Mouse (Mus musculus): ENCODE results near the gene Tnfrsf1a. TPM values are rescaled to one million over a fixed set of nuclear protein-coding genes. Genes with fewer than 3 reads are reported as not detected.

The Tnfrsf1a gene
- polyA plus RNA-seq, 1 experiment from 2014 or later = 24.0 TPM

GRCm38 (mm10) chr6:125353655-125354054, 4.5 kb downstream of the Tnfrsf1a start:
- Histone ChIP-seq H3K4me1 (replicated peaks; ENCODE audit: control insufficient read depth, insufficient read depth, low read length) (peaks cover 23% of the 10 kb centered on the region; the same call in 1 of the 2 replicates), H3K4me2 (ENCODE audit: low read depth, low read length, severe bottlenecking) (no peak overlapping the region), H3K9ac (ENCODE audit: low read length) (no peak overlapping the region), H3K27me3 (ENCODE audit: control insufficient read depth, insufficient read depth, low read length) (0 out of 2 replicates have a peak, but pooled peaks cover 3% of the 10 kb centered on the region), H3K27ac (ENCODE audit: low read depth, low read length) (no peak overlapping the region), H3K4me3 (ENCODE audit: low read depth, low read length) (no peak overlapping the region), H3K9me3 (ENCODE audit: control insufficient read depth, low read length) (no peaks in the 10 kb centered on the region), H3K36me3 (ENCODE audit: control insufficient read depth, insufficient read depth, low read length) (no peaks in the 10 kb centered on the region)
- ATAC-seq (replicated peaks; ENCODE audit: low FRiP score) (no peak), DNase-seq (ENCODE audit: low spot score) (no peak)
- 84% methylated on average over 4 of the region's 4 CpGs for WGBS

- Histone ChIP-seq H3K4me1 (replicated peaks; ENCODE audit: control insufficient read depth, insufficient read depth, low read length) (peaks cover 19% of the 10 kb centered on the region; the same call in 1 of the 2 replicates), H3K4me3 (ENCODE audit: low read depth, low read length) (no peak overlapping the region), H3K9me3 (ENCODE audit: control insufficient read depth, low read length) (no peaks in the 10 kb centered on the region), H3K27ac (ENCODE audit: low read depth, low read length) (no peak overlapping the region), H3K4me2 (ENCODE audit: low read depth, low read length, severe bottlenecking) (no peak overlapping the region), H3K9ac (ENCODE audit: low read length) (no peak overlapping the region), H3K36me3 (ENCODE audit: control insufficient read depth, insufficient read depth, low read length) (no peaks in the 10 kb centered on the region), H3K27me3 (ENCODE audit: control insufficient read depth, insufficient read depth, low read length) (no peaks in the 10 kb centered on the region)
- 15% methylated on average over 14 of the region's 14 CpGs for WGBS
- ATAC-seq (replicated peaks; ENCODE audit: low FRiP score) = no peak
- DNase-seq (ENCODE audit: low spot score) = no peak
These were observed 5.4 kb downstream of the Tnfrsf1a start for GRCm38 (mm10) chr6:125354352-125355151.

- no peaks in the 10 kb centered on the region; the same call in 1 of the 2 replicates for H3K27me3 ChIP-seq (ENCODE audit: control insufficient read depth, insufficient read depth, low read length)
- H3K4me2 ChIP-seq (ENCODE audit: low read depth, low read length, severe bottlenecking) = no peak overlapping the region
- WGBS = 7% methylated on average over 10 of the region's 10 CpGs
- no peak overlapping the region for H3K4me3 ChIP-seq (ENCODE audit: low read depth, low read length)
- no peaks in the 10 kb centered on the region for H3K36me3 ChIP-seq (ENCODE audit: control insufficient read depth, insufficient read depth, low read length)
- peaks cover 17% of the 10 kb centered on the region; the same call in 1 of the 2 replicates for H3K4me1 ChIP-seq (replicated peaks; ENCODE audit: control insufficient read depth, insufficient read depth, low read length)
- H3K9me3 ChIP-seq (ENCODE audit: control insufficient read depth, low read length) = no peaks in the 10 kb centered on the region
- H3K27ac ChIP-seq (ENCODE audit: low read depth, low read length) = no peak overlapping the region
- ATAC-seq (replicated peaks; ENCODE audit: low FRiP score) (no peak), DNase-seq (ENCODE audit: low spot score) (no peak)
- H3K9ac ChIP-seq (ENCODE audit: low read length) = no peak overlapping the region
These were observed 6.1 kb downstream of the Tnfrsf1a start for GRCm38 (mm10) chr6:125355197-125355741.

- no peak for ATAC-seq (replicated peaks; ENCODE audit: low FRiP score)
- H3K36me3 ChIP-seq (ENCODE audit: control insufficient read depth, insufficient read depth, low read length) = no peaks in the 10 kb centered on the region
- peaks cover 8% of the 10 kb centered on the region; the same call in 1 of the 2 replicates for H3K27me3 ChIP-seq (ENCODE audit: control insufficient read depth, insufficient read depth, low read length)
- H3K4me1 ChIP-seq (replicated peaks; ENCODE audit: control insufficient read depth, insufficient read depth, low read length) = peaks cover 12% of the 10 kb centered on the region; the same call in 1 of the 2 replicates
- 49% methylated on average over 8 of the region's 8 CpGs for WGBS
- H3K4me3 ChIP-seq (ENCODE audit: low read depth, low read length) = no peak overlapping the region
- no peaks in the 10 kb centered on the region for H3K9me3 ChIP-seq (ENCODE audit: control insufficient read depth, low read length)
- no peak overlapping the region for H3K9ac ChIP-seq (ENCODE audit: low read length)
- H3K27ac ChIP-seq (ENCODE audit: low read depth, low read length) = no peak overlapping the region
- H3K4me2 ChIP-seq (ENCODE audit: low read depth, low read length, severe bottlenecking) = no peak overlapping the region
- DNase-seq (ENCODE audit: low spot score) = no peak
These were observed 7.1 kb downstream of the Tnfrsf1a start for GRCm38 (mm10) chr6:125356264-125356663.

- H3K27me3 ChIP-seq (ENCODE audit: control insufficient read depth, insufficient read depth, low read length) = peaks cover 10% of the 10 kb centered on the region
- WGBS = 91% methylated on average over 15 of the region's 15 CpGs
These were observed 8.2 kb downstream of the Tnfrsf1a start for GRCm38 (mm10) chr6:125357334-125357733.

GRCm38 (mm10) chr6:125359999-125360398, 10.8 kb downstream of the Tnfrsf1a start:
- WGBS = 53% methylated on average over 9 of the region's 9 CpGs
- no peak for ATAC-seq (replicated peaks; ENCODE audit: low FRiP score)
- Histone ChIP-seq H3K9ac (ENCODE audit: low read length) (no peak overlapping the region), H3K9me3 (ENCODE audit: control insufficient read depth, low read length) (no peaks in the 10 kb centered on the region), H3K4me3 (ENCODE audit: low read depth, low read length) (no peak overlapping the region), H3K4me1 (replicated peaks; ENCODE audit: control insufficient read depth, insufficient read depth, low read length) (peaks cover 9% of the 10 kb centered on the region; the same call in 1 of the 2 replicates), H3K4me2 (ENCODE audit: low read depth, low read length, severe bottlenecking) (no peak overlapping the region), H3K27me3 (ENCODE audit: control insufficient read depth, insufficient read depth, low read length) (peaks cover 27% of the 10 kb centered on the region), H3K27ac (ENCODE audit: low read depth, low read length) (no peak overlapping the region), H3K36me3 (ENCODE audit: control insufficient read depth, insufficient read depth, low read length) (no peaks in the 10 kb centered on the region)
- DNase-seq (ENCODE audit: low spot score) = no peak

More at GRCm38 (mm10) chr6:125357334-125357733, 8.2 kb downstream of the Tnfrsf1a start:
- no peak overlapping the region for H3K4me2 ChIP-seq (ENCODE audit: low read depth, low read length, severe bottlenecking)
- H3K9me3 ChIP-seq (ENCODE audit: control insufficient read depth, low read length) = no peaks in the 10 kb centered on the region
- no peak overlapping the region for H3K27ac ChIP-seq (ENCODE audit: low read depth, low read length)
- no peaks in the 10 kb centered on the region for H3K36me3 ChIP-seq (ENCODE audit: control insufficient read depth, insufficient read depth, low read length)
- no peak for DNase-seq (ENCODE audit: low spot score)
- H3K4me3 ChIP-seq (ENCODE audit: low read depth, low read length) = no peak overlapping the region
- H3K9ac ChIP-seq (ENCODE audit: low read length) = no peak overlapping the region
- peaks cover 14% of the 10 kb centered on the region; the same call in 1 of the 2 replicates for H3K4me1 ChIP-seq (replicated peaks; ENCODE audit: control insufficient read depth, insufficient read depth, low read length)
- ATAC-seq (replicated peaks; ENCODE audit: low FRiP score) = no peak

- no peaks in the 10 kb centered on the region for H3K36me3 ChIP-seq (ENCODE audit: control insufficient read depth, insufficient read depth, low read length)
- DNase-seq (ENCODE audit: low spot score) (no peak), ATAC-seq (replicated peaks; ENCODE audit: low FRiP score) (no peak)
- no peak overlapping the region for H3K27ac ChIP-seq (ENCODE audit: low read depth, low read length)
- peaks cover 27% of the 10 kb centered on the region for H3K27me3 ChIP-seq (ENCODE audit: control insufficient read depth, insufficient read depth, low read length)
- H3K4me2 ChIP-seq (ENCODE audit: low read depth, low read length, severe bottlenecking) = no peak overlapping the region
- no peak overlapping the region for H3K9ac ChIP-seq (ENCODE audit: low read length)
- 40% methylated on average over 9 of the region's 9 CpGs for WGBS
- H3K4me3 ChIP-seq (ENCODE audit: low read depth, low read length) = no peak overlapping the region
- no peaks in the 10 kb centered on the region for H3K9me3 ChIP-seq (ENCODE audit: control insufficient read depth, low read length)
- H3K4me1 ChIP-seq (replicated peaks; ENCODE audit: control insufficient read depth, insufficient read depth, low read length) = peaks cover 6% of the 10 kb centered on the region; the same call in 1 of the 2 replicates
These were observed 11.7 kb downstream of the Tnfrsf1a start for GRCm38 (mm10) chr6:125360846-125361245.

GRCm38 (mm10) chr6:125361467-125362291, 12.5 kb downstream of the Tnfrsf1a start:
- H3K4me1 ChIP-seq (replicated peaks; ENCODE audit: control insufficient read depth, insufficient read depth, low read length) = peaks cover 6% of the 10 kb centered on the region; the same call in 1 of the 2 replicates
- H3K27ac ChIP-seq (ENCODE audit: low read depth, low read length) = no peak overlapping the region
- peak overlapping the region; percentile 37 for H3K4me2 ChIP-seq (ENCODE audit: low read depth, low read length, severe bottlenecking)
- 0 out of 2 replicates have a peak overlapping the region, but pooled peaks have one; percentile 3 for H3K4me3 ChIP-seq (ENCODE audit: low read depth, low read length)
- ATAC-seq (replicated peaks; ENCODE audit: low FRiP score) = peak; percentile 34; the same call in 1 of the 2 replicates
- DNase-seq (ENCODE audit: low spot score) = no peak
- no peak overlapping the region for H3K9ac ChIP-seq (ENCODE audit: low read length)
- peaks cover 27% of the 10 kb centered on the region for H3K27me3 ChIP-seq (ENCODE audit: control insufficient read depth, insufficient read depth, low read length)
- WGBS = 8% methylated on average over 38 of the region's 38 CpGs
- H3K36me3 ChIP-seq (ENCODE audit: control insufficient read depth, insufficient read depth, low read length) = no peaks in the 10 kb centered on the region
- H3K9me3 ChIP-seq (ENCODE audit: control insufficient read depth, low read length) = no peaks in the 10 kb centered on the region
